Mouse (Mus musculus) right cerebral cortex, postnatal 36 days (tissue): ENCODE measurements around the gene Pard3b.

ENCODE experiments used
- DNase-seq, 2 experiments: peaks; one replicate each; pipeline ENCODE4 v3.0.0; 2022; ENCODE audit warnings: low spot score in 2 of 2, mixed read lengths in 1 of 2

Gene Pard3b

DNA sequence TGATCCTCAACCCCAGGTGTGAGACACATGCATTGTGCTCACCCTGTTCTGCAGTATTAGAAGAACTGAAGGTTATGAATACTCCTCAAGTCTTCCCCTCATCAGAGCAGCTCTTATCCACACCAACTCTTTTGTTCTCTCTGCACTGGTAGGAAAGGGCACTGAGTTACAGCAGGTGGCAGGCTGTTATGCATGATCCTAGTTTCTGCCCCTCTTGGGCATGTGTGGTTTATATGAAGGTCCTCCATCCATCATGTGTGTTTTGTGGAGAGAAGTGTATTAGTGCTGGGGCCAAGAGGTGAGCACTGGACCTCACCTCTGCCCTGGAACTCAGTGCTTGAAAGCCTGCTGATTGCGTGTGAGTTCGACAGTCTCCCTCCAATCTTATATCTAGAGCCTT lies 994.3 kb downstream of the Pard3b start:
- DNase-seq = no peak

DNA sequence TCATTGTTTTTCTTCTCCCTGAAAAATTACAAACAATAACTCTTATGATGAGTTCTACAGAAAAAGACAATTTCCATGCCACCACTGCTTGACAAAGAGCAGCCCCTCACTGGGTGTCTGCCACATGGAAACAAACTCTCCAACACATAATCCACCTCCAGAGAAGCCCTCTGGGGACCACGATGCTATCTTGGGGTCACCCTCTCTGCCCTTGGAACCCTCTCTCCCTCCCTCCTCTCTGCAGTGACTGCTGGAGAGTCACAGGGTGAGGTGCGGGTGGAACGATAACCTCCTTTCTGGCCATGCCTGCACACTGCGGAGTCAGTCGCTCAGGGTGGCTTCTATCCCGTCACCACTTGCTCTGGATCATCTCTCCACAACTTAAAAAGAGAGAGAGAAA lies 996.6 kb downstream of the Pard3b start:
- no peak for DNase-seq

DNA sequence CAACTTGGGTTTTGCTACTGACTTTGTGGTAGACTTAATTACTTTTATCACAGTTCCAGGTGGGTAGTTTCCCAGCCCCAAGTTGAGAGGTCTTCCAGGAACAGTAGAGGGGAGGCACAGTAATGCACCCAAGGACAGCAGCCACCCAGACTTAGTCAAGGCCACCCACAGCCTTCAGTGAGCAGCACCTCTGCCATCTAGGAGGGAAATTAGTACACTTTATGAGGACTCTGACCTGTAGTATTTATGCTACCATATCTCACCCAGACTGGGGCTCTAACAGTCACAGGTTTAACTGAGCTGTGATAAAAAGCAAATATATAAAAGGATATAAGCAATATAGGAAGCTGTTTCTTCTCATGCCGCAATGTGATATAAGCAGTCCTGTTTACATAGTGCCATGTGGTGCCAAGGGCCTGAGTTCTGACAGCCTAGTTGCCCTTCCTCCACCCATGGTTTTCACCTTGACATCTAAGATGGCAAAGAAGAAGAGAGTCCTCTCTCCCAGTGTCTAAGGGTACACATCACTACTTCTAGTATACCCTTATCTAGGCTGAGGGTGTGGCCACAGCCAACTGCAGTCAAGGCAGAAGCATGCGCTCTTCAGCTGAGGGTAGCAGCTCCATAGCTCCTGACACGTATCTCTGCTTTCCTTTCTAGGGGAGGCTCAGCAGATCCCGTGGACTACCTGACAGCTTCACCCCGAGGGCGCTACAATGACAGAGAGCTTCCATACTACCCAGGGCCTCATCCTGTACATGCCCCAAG lies 998.5 kb downstream of the Pard3b start:
- DNase-seq = no peak

DNA sequence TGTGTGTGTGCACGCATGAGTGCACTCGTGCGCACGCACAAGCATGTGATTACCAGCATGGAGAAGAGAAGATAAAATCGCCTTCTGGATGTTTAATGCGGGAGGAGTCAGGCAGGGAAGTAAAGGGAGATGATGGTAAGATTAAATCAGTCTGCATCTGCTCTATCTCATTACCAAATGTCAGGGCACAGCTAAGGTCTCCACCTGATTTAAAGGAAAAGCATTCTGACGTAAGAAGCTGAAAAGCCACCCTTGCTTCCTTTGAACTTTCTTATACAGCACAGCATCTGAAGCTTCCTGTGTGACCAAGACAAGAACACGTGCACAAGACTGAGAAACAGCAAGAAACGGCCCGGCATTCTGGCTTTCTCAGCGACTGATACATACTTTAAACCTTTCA lies 1000.4 kb downstream of the Pard3b start:
- no peak for DNase-seq

DNA sequence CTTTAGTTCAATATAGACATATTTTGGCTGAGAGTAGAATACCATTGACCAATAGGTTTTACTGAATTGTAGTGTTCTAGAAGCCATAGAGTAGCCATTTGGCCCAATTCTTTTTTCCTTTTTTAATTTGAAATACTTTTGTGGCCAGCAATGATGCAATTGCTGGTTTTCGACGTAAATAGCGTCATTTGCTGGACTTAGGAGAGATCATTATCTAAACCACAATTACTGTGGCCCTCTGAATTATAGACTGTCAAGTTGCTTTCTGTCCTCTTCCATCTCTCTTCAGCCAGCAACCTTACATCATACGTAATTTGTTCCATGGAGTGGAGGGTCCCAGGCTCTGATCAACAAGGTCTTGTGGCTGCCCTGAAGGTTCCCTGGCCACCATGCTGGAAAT lies 1000.8 kb downstream of the Pard3b start:
- DNase-seq = no peak

DNA sequence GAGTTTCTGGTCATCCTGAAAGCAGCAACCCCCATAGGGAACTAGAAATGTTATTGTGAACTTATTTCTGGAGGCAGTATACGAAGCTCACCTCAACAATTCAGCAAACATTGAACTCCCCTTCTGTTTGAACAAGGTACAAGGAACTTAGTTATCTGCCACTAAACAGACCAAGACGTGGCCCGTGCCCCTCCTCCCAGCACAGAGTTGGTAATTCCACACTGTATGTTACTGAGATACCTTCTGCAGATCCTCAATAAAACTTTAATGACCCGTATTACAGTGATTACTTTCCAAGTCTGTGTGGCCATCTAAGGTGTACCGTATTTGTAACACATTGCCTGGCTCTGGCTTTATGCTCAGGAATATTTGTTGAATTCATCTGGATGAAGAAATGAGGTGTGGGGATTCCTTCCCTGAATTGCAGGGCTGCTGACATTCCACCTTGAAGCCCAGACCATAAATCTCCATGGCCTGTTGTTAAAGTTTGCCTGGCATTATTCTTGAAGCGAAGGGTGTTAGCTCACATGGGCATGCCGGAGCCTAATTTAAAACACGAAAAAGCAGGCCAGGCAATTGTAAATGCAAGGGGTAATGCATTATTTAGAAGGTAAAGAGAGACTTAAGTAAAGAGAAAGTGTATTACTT lies 1006.1 kb downstream of the Pard3b start:
- no peak for DNase-seq

DNA sequence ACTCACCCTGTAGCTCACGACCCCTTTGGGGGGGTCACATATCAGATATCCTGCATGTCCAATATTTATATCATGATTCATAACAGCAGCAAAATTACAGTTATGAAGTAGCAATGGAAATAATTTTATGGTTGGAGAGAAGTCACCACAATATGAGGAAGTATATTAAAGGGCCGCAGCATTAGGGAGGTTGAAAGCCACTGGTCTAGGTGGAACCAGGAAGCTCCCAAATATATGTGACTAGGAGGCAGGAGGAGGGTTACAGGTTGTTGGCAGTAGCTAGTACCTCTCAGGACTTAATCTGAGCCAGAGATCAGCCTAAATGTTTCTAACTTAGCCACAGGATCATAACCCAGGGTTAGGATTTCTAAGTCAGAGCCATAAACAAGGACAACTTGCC lies 1008.2 kb downstream of the Pard3b start:
- DNase-seq = no peak

DNA sequence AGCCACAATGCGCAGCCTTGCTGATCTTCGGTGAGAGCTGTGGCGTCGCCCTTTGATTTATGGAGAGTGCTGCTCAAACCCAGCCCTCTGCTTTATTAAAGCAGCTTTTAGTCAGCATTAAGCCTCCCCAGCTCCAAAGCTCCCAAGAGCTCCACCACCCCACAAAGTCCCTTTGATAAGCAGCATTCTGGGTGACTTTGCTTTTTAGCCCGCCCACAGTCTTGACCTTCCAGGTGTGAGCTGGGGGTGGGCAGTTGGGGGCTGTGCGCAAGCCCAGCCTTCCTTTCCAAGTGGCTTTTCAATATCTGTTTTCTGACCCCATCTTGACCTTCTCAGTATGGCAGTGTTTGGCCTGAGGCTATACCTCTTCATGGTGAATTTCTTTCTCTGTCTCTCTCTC lies 1009.5 kb downstream of the Pard3b start:
- DNase-seq = no peak

DNA sequence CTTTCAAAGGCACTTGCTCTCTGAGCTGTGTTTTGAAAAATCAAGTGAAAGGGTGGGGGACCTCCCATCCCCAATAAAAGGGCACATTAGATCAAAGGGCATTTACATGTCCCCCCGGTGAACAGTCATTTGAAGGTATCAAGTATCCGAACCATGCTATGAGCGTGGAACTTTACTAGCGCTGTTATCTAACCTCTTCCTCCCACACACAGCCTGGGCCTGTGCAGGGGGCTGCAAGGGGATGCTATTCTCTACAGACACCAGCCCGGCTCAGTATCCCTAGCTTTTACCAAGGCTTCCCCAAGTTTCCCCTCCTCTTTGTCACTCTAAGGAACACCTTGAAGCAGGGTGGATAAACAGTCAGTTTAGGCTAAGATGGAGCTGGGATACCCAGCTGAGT lies 1010.0 kb downstream of the Pard3b start:
- DNase-seq = no peak

DNA sequence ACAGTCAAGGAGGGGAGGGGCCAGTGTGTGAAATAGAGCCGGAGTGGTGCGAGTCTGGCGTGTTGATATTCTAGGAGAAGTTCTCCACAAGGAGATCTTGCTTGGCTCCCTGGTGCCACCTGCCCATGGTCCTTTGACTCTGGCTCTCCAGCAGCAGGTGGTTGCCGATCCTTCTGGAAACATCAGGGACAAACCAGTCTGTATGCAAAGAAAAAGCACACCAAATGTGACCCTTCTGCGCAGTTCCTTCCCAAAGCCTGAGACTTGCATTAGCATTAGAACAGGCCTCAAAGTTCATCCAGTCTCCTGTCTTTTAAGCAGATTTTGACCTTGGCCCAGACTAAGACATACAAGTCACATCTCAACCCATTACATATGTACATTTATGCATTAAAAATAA lies 1011.9 kb downstream of the Pard3b start:
- DNase-seq = no peak

DNA sequence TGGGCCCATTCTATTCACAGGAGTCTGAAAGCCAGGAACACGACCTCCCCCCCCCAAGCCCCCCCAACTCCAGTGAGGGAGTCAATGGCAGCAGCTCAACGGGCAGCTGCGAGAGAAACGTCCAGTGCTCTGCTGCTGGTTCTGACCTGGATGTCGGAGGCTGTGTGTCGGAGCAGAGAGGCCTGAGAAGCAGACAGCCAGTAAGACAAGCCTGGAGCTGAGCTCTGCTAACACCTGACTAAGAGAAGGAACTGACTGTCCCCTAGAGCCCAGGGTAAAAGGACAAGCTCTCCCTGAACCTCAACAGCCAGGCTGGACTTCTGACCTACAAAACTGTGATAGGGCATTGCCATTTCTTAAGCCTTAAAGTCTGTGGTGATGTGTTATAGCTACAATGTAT lies 1015.8 kb downstream of the Pard3b start:
- no peak for DNase-seq

DNA sequence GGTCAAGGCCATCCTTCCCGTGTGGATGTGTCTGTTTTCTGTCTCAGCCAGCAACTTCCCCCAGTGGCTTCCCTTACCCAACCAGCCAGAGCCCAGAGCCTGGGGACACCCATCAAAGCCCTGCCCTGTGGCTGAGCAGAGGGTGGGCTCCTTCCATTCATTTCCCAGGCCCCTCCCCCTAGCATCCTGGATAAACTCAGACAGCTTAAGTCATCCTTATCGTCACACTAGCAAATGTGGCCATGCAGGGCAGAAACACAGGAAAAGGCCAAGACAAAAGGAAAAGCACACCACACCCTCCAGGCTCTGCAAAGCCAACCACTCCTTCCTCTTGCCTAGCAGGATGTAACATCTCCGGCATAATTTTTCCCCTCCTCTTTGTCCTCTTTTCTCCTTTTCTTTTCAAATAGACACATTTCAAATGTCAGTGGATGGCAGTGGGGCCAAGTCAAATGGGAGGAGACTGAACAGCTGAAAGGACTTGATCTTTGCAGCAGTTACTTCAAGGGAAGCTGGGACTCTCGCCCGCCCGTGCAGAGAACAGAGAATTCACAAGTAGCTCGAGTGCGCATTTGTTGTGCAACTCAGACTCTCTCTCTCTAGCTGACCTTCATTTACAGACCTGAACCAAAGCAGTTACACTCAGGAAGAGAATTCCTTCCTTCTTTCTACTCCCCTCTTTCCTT lies 1026.5 kb downstream of the Pard3b start:
- DNase-seq = no peak

DNA sequence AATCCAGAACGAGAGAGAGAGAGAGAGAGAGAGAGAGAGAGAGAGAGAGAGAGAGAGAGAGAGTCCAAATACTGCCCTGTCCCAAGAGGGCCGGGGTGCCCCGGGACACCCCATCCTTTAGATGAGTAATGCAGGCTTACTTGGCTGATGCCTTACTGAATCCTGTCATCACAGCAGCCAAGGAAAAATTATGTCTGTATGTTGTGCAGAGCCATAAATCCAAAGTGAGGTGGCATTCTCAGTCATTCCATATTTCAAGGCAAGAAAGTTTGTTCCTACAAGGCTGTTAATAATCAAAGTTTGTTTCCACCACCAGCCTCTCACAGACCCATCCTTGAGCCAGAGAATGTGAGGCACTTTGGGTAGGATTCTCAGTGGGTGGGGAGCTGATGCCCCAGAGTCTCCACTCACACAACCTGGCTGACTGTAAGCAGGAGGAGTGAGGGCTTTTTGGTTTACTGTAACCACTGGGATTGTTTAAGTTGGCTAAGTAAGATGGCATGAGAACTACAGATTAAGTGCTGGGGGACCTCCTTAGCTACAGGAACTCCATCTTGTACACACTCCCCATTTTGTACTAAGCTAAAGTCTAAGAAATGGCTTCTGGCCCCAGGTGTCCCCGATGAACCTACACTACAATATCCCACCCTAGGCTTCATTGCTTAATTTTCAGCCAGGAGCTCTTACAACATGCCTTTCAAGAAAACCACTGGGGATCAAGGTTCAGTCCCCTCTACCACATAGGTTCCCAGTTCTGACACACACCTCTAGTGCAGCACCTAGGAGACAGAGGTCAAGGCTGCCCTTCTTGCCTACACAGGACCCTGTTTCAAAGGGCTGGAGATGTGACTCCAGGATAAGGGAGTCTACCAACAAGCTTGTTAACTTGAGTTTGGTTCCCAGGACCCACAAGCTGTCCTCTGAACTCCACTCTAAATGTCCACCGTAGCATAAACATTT lies 1027.4 kb downstream of the Pard3b start:
- no peak for DNase-seq

DNA sequence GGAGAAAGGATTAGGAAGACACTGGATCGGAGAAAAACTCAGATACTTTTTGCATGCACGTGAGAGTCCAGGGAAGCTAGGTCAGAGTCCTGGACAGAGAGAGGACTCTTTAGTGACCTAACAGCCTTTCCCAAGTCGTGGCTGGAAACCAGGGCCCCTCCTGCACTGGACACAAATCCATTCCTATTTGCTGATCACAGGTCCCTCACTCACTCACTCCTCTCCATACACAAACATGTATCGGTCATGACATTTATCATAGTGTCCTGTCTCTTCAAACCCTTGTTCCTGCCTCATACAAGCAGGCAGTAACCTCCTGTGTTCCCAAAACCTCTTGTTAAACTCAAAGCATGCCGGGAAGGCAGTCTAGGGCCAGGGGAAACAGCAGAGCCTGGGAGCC lies 1028.2 kb downstream of the Pard3b start:
- DNase-seq = no peak

DNA sequence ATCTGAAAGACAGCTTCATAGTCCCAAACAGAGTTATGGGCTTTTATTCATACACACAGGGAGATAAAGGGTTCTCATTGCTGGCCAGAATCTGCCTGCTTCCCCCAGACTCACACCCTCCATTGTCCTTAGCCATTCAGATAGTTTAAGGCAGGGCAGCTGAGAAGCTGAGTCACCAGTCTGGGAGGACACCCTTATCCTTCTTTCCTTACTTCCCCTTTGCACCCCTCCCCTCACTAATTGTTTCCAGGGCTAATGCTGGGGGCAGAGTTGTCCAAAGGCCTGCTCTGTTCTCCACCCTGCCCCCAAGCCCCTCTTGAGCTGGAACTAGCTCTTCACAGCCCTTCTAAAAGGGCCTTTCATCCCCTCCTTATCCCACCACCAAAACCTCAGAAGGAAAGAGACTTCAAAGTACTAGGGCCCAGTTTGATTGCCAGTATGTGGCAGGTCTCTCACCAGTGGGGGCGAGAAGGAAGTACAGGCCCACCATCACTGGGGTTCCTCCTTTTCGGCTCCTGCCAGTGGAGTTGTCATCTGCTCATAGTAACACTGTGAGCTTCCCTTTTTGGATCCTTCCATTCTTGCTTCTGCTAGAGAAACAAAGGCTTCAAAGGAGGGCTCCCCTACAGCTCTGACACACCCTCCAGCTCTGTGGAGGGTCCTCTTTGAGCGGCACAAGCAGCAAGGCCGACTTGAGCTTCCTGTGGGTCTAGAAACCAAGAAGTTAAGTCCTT lies 1040.2 kb downstream of the Pard3b start:
- no peak for DNase-seq

DNA sequence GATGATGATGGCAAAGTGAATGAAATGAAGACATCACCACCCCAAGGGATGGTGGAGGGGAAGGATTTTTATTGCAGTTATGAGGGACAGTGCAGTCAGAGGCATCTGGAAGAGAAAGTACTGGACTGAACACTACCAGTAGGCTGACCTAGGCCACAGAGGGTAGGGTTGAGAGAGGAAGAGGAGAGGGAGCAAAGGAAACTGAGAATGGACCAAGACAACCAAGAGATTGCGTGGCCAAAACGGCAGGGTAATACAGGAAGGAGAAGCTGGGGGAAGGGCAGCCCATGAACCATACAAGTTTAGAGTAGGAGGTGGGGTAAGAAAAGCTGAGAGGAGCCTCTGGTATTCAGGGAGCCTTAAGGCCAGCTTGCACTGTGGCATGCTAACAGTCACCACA lies 1040.8 kb downstream of the Pard3b start:
- no peak for DNase-seq

DNA sequence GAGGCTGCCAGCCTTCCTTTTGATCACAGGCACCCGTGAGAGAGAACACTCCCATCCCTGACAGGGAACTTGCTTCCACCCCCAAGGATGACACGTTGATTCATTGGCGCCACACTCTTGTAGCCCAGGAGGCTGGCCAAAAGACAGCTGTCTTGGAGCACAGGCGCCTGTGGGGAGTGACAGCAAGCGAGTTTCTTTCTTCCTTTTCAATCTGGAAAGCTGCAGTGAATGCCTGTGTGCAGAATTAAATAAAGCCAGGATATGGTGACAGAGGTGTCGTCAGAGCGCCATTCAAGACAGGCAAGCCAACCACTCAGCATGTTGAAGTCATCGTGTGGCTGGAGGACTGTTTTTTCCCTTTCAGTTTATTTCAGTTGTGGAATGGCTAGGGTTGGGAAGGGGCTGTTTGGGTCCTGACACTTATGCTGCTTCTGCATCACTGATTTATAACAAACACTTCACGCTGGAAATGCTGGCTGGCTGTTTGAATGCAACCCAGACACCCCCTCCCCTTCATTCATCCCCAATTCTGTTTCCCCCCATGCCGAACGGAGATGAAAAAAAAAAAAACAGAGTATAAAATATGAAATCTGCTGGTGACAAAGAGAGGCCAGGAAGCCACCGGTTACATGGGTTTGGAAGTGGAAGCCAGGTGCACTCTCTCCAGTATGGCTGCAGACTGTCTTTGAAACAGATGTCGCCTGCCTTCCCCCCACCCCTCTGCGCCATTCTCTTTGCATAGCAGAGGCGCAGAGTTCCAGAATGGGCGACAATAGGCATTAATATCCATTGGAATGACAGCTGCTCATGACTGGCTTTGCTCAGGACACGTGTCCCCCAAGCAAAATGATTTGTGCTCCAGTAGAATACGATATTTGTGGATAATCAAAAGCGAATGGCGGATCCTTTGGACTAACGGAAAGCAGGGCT lies 1044.1 kb downstream of the Pard3b start:
- no peak for DNase-seq

DNA sequence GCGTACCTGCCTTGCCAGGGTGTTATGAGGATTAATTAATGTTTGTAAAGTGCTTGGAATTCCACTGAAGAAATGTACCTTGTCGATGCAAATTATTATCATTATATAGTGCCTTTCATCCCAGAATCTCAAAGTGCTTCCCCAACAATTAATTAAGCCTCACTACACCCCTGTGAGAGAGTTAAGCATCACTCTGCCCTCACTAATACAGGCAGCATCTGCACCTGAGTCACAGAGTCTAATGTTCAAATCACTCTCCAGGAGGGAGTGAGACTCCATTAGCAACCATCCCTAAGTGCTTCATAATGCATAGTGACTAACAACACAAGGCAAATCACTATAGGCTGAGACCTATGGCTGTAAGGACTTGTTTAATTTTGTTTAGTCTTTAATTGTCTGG lies 1044.9 kb downstream of the Pard3b start:
- DNase-seq = no peak

DNA sequence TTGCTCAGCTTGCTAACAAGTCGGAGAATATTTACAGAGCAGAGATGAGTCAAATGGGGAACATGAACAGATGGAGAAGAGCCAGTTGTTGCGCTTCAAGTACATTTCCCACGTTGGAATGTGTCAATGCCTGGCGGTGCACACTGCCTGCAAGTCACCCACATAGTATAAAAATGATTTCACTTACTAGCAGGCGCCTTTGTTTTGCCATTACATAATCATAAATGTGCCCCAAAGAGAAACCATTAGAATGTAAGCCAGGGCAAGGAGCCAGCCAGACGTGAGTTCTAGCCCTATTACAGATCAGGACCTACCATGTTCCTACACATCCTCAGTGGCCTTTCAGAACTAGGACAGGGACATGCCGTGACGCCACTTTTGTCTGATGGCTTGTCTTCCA lies 1048.9 kb downstream of the Pard3b start:
- DNase-seq = peak; percentile 72 to 78

DNA sequence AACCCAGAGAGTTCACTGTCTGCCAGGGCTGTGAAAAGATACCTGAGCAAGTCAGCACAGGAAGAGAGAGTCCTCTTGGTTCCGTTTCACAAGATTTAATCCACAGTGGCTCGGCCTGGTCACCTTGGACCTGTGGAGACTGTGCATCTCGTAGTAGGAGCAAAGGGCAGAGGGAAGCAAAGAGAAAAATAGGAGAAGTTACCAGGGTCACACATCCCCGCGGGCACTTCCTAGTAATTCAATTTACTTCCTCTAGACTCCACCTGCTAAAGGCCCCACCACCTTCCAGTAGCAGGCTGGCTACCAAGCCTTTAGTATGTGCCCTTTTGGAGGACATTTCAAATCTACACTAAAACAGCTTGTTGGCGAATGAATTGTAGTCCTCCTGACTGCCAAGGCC lies 1052.6 kb downstream of the Pard3b start:
- DNase-seq = no peak
